Mouse (Mus musculus) forebrain, embryonic 12.5 days (tissue): ENCODE measurements around the gene Vmn2r52. TPM values are rescaled to one million over a fixed set of nuclear protein-coding genes. Genes with fewer than 3 reads are reported as not detected.
"Not testable (repeated sequence)": the region's sequence is repeated elsewhere in the genome, so short reads cannot be mapped to it uniquely, and the experiment has no call there.

ENCODE experiments used
- ATAC-seq: fragments of 200-750 bp; cut with Nextera tagmentation; 2 replicates; pipeline ENCODE4 v1.8.0; 2017; ENCODE audit warnings: moderate TSS enrichment; ENCODE audit not compliant: low FRiP score
- H3K27ac ChIP-seq: fragments of 300-500 bp; sonication (generic); 2 replicates; pipeline ENCODE4 v1.5.1; 2016; ENCODE audit warnings: mild to moderate bottlenecking
- H3K27me3 ChIP-seq: fragments of 300-500 bp; sonication (generic); 2 replicates; pipeline ENCODE4 v1.6.1; 2016; ENCODE audit warnings: mild to moderate bottlenecking
- H3K36me3 ChIP-seq: fragments of 300-500 bp; sonication (generic); replicated peaks from 2 replicates; pipeline ENCODE4 v1.6.1; 2016; ENCODE audit warnings: mild to moderate bottlenecking
- H3K4me1 ChIP-seq: fragments of 300-500 bp; sonication (generic); 2 replicates; pipeline ENCODE4 v1.6.1; 2016
- H3K4me2 ChIP-seq: fragments of 300-500 bp; sonication (generic); 2 replicates; pipeline ENCODE4 v1.6.1; 2016; ENCODE audit warnings: mild to moderate bottlenecking, moderate library complexity
- H3K4me3 ChIP-seq: fragments of 300-500 bp; sonication (generic); replicated peaks from 2 replicates; pipeline ENCODE4 v1.5.1; 2016; ENCODE audit warnings: mild to moderate bottlenecking
- H3K9ac ChIP-seq: fragments of 300-500 bp; sonication (generic); 2 replicates; pipeline ENCODE4 v1.6.1; 2016; ENCODE audit warnings: mild to moderate bottlenecking
- H3K9me3 ChIP-seq: fragments of 300-500 bp; sonication (generic); 2 replicates; pipeline ENCODE4 v1.6.1; 2016
- WGBS: fragments of 180-500 bp; shearing (Covaris S2); methylation state at CpG from one replicate; pipeline ENCODE4 v1.1.7; 2016; 5-methylcytosine and 5-hydroxymethylcytosine counted together
- polyA plus RNA-seq: library from polyadenylated mRNA; unstranded; fragments of >200 nt; fragmentation: Nextera tagmentation; extraction: Ambion mirVana; gene quantifications from 2 replicates; pipeline ENCODE4 v1.2.1, GENCODE M21; 2016

The Vmn2r52 gene
- polyA plus RNA-seq: not detected in 2 replicates

DNA sequence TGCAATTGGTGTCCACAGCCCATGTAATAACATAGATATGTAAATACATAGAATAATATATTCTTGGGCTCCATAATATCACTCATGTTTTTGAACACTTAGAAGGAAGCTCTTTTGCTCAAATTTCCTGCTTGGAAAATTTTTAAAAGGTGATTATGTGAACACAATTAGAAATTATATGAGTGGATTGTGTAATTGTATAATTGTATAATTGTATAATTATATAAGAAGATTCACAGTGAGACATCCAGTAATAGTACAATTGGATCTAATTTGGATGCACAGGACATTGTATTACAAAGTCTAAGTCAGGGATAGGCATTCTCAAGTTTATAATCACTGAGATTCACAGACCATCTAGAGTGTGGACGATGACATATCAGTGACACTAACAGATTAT is at the start of gene Vmn2r52:
Gene Vmn2r52, minus strand, starts transcription at position 101 of the 400 bp plus-strand sequence.
- WGBS: 86% methylated on average over 1 of the region's 1 CpGs

DNA sequence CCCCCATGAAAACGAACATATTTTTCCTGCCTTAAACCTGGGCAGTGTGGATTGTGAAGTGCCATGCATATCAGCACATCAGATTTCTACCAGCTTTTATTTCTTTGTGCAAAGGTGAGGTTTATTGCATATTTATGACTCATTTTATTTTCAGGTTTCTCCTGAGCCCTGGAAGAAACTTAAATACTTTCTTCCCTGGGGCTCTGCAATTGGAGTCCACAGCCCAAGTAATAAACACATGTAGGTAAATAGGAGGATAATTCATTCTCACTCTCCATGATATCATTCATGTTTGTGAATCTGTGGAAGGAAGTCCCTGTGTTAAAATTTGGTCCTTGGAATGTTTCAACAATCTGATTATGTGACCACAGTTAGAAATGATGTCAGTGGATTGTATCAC is 70.7 kb downstream of the Vmn2r52 start, which contains the start of gene Vmn2r51:
Gene Vmn2r51, minus strand, starts transcription at position 101 of the 400 bp plus-strand sequence.
- not testable (repeated sequence) for H3K4me2 ChIP-seq, H3K4me3 ChIP-seq, ATAC-seq, H3K9me3 ChIP-seq, H3K27me3 ChIP-seq, H3K36me3 ChIP-seq, H3K9ac ChIP-seq, H3K4me1 ChIP-seq, H3K27ac ChIP-seq
- 75% methylated on average over 1 of the region's 1 CpGs for WGBS

More for the DNA sequence above, at the start of gene Vmn2r52:
- Histone ChIP-seq H3K9ac (no peak within 1 kb of the TSS), H3K27me3 (no peaks in the 10 kb centered on the region), H3K36me3 (no peaks in the 10 kb centered on the region), H3K4me1 (no peaks in the 10 kb centered on the region), H3K9me3 (0 out of 2 replicates have a peak, but pooled peaks cover 3% of the 10 kb centered on the region), H3K4me2 (no peak within 1 kb of the TSS), H3K27ac (no peak within 1 kb of the TSS), H3K4me3 (no peak within 1 kb of the TSS)
- ATAC-seq: no peak

Other genes with a start within 250 kb of the Vmn2r52 start
- not detected in 2 replicates for gene Vmn2r48, start 223.0 kb downstream of the Vmn2r52 start, polyA plus RNA-seq
- not detected in 2 replicates for gene Vmn2r49, start 184.3 kb downstream of the Vmn2r52 start, polyA plus RNA-seq
- not detected in 2 replicates for gene Vmn2r50, start 123.3 kb downstream of the Vmn2r52 start, polyA plus RNA-seq
- not detected in 2 replicates for gene Vmn2r51, start 70.8 kb downstream of the Vmn2r52 start, polyA plus RNA-seq
- not detected in 2 replicates for gene Vmn1r66, start 101.4 kb upstream of the Vmn2r52 start, polyA plus RNA-seq